In the genomic region with DNA sequence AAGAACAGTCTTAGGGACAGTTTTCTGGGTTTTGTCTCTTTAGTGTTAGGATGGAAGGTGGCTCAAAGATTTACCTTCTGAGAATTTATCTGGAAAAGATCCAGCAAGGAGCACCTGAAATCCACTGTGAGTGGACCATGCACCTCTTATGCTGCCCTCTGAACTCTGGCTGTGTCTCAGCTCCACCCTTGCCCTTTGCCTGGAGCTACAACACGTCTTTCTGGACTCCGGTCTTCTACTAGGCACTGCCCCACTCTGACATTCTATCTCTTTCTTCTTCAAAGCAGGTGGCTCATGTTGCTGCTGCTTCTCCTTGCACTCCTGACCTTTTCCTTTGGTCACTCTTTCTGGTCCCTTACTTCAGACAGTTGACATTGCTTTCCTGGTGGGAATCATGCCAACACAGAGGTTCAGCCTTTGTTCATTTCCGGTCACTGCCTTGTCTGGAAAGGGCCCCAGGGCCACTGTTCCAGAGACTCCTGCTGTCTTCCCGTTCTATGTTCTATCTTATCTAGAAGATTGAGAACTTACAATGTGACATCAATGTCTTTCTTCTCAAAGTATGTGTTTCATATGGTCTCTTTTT, we compare ENCODE assay signal across 21 mouse cellular contexts. TPM values are rescaled to one million over a fixed set of nuclear protein-coding genes. Genes with fewer than 3 reads are reported as not detected.
"Had no signal": no experiment of that assay in that cellular context is flagged by ENCODE, and none has a peak within 500 bp of the region (broad histone marks: within the 10 kb centered on the region; RNA-seq: fewer than 3 reads in every experiment).

No protein-coding gene starts in this region.

- H3K4me3 ChIP-seq: hindbrain, embryonic 13.5 days; left cerebral cortex, adult 2 months; limb, embryonic 15.5 days; neural tube, embryonic 12.5 days; stomach, embryonic 15.5 days had no signal

- H3K27me3 ChIP-seq: hindbrain, embryonic 13.5 days; limb, embryonic 15.5 days; neural tube, embryonic 12.5 days; stomach, embryonic 15.5 days had no signal

- H3K27ac ChIP-seq: hindbrain, embryonic 13.5 days; hindbrain, postnatal 0 days; left cerebral cortex, adult 2 months; limb, embryonic 15.5 days; liver, embryonic 14.5 days; neural tube, embryonic 12.5 days; stomach, embryonic 15.5 days had no signal

- H3K9ac ChIP-seq: hindbrain, embryonic 13.5 days; limb, embryonic 15.5 days; liver, embryonic 14.5 days; neural tube, embryonic 12.5 days; stomach, embryonic 15.5 days had no signal

- H3K4me1 ChIP-seq: hindbrain, embryonic 13.5 days; limb, embryonic 15.5 days; neural tube, embryonic 12.5 days; stomach, embryonic 15.5 days had no signal

- DNase-seq: lung, adult 18-20 months; lung, postnatal 36 days; midbrain, embryonic 14.5 days; spleen, adult 18-20 months; thymus, adult 2 months; thymus, postnatal 25 days had no signal

- H3K36me3 ChIP-seq: hindbrain, embryonic 13.5 days; limb, embryonic 15.5 days; neural tube, embryonic 12.5 days; stomach, embryonic 15.5 days had no signal

- H3K9me3 ChIP-seq: hindbrain, embryonic 13.5 days; limb, embryonic 15.5 days; neural tube, embryonic 12.5 days; stomach, embryonic 15.5 days had no signal

- ATAC-seq: hindbrain, postnatal 0 days; lung, postnatal 0 days had no signal

- H3K4me2 ChIP-seq: hindbrain, embryonic 13.5 days; limb, embryonic 15.5 days; neural tube, embryonic 12.5 days; stomach, embryonic 15.5 days had no signal

RNA-seq across cellular contexts. Expression of gene Pax4, which starts 21.0 kb away (rescaled TPM):
- total RNA-seq: hindbrain, postnatal 0 days; layer of hippocampus, postnatal 25 days; left cerebral cortex, adult 2 months; left cerebral cortex, postnatal 14 days; megakaryocyte progenitor cell, adult 5-6 weeks; neutrophil, adult 5-6 weeks had no signal
- polyA plus RNA-seq: hindbrain, embryonic 13.5 days; limb, embryonic 11.5 days; limb, embryonic 15.5 days; liver, embryonic 14.5 days; lung, postnatal 0 days; midbrain, embryonic 14.5 days; neural tube, embryonic 12.5 days; testis, adult 2 months; thymus, adult 2 months had no signal

RNA-seq across cellular contexts. Expression of gene Fscn3, which starts 42.5 kb away (rescaled TPM):
- total RNA-seq: hindbrain, postnatal 0 days; layer of hippocampus, postnatal 25 days; left cerebral cortex, adult 2 months; left cerebral cortex, postnatal 14 days; megakaryocyte progenitor cell, adult 5-6 weeks had no signal
- polyA plus RNA-seq: hindbrain, embryonic 13.5 days; hindbrain, postnatal 0 days; intestine, embryonic 14.5 days; limb, embryonic 11.5 days; limb, embryonic 15.5 days; lung, postnatal 0 days; midbrain, embryonic 14.5 days; neural tube, embryonic 12.5 days; stomach, embryonic 15.5 days had no signal
